Mouse (Mus musculus) hindbrain, postnatal 0 days (tissue): ENCODE measurements at regions not wholly inside any gene's neighbourhood (a gene's known extent, or its start where the extent isn't known, plus 50 kb on each side); places are given as distances from the start of the nearest gene placed in this dataset.

Experiments used
- ATAC-seq: fragments of 200-750 bp; cut with Nextera tagmentation; 2 replicates; pipeline ENCODE4 v1.8.0; 2017; ENCODE audit warnings: mild to moderate bottlenecking, moderate TSS enrichment, moderate library complexity
- DNase-seq: peaks from one replicate; pipeline ENCODE4 v3.0.0-alpha.2; 2015; ENCODE audit warnings: low spot score
- H3K27ac ChIP-seq: fragments of 300-500 bp; sonication (generic); 2 replicates; pipeline ENCODE4 v1.5.1; 2014; ENCODE audit warnings: mild to moderate bottlenecking
- H3K27me3 ChIP-seq: fragments of 300-500 bp; sonication (generic); 2 replicates; pipeline ENCODE4 v1.6.1; 2014; ENCODE audit warnings: low read length, mixed read lengths; ENCODE audit not compliant: insufficient read depth
- H3K36me3 ChIP-seq: fragments of 300-500 bp; sonication (generic); 2 replicates; pipeline ENCODE4 v1.6.1; 2014; ENCODE audit warnings: low read length, mixed read lengths; ENCODE audit not compliant: insufficient read depth
- H3K4me1 ChIP-seq: fragments of 300-500 bp; sonication (generic); 2 replicates; pipeline ENCODE4 v1.6.1; 2014; ENCODE audit warnings: antibody characterized with exemption, low read length, mixed read lengths; ENCODE audit not compliant: insufficient read depth
- H3K4me2 ChIP-seq: fragments of 300-500 bp; sonication (generic); 2 replicates; pipeline ENCODE4 v1.6.1; 2014; ENCODE audit warnings: low read depth, mild to moderate bottlenecking, low read length, moderate library complexity, mixed read lengths
- H3K4me3 ChIP-seq: fragments of 300-500 bp; sonication (generic); 2 replicates; pipeline ENCODE4 v1.5.1; 2014; ENCODE audit warnings: low read length
- H3K9ac ChIP-seq: fragments of 300-500 bp; sonication (generic); replicated peaks from 2 replicates; pipeline ENCODE4 v1.6.1; 2014; ENCODE audit warnings: mild to moderate bottlenecking, low read length, moderate library complexity, mixed read lengths
- H3K9me3 ChIP-seq: fragments of 300-500 bp; sonication (generic); 2 replicates; pipeline ENCODE4 v1.6.1; 2016; ENCODE audit warnings: low read length, mixed read lengths
- CTCF ChIP-seq: IDR thresholded peaks from 2 replicates; pipeline ENCODE4 v1.5.1; 2016; ENCODE audit warnings: antibody characterized with exemption, control low read depth, low read depth
- WGBS: fragments of 180-500 bp; shearing (Covaris S2); extraction: QIAGEN DNeasy Blood & Tissue Kit; methylation state at CpG from one replicate; pipeline ENCODE4 v1.1.7; 2014; 5-methylcytosine and 5-hydroxymethylcytosine counted together

- peaks cover 7% of the 10 kb centered on the region; the same call in 1 of the 2 replicates for H3K4me1 ChIP-seq
- no peak overlapping the region for H3K4me3 ChIP-seq
- no peak for TF ChIP-seq CTCF
- H3K4me2 ChIP-seq = no peak overlapping the region
- ATAC-seq = no peak
- H3K27ac ChIP-seq = no peak overlapping the region
- no peaks in the 10 kb centered on the region for H3K9me3 ChIP-seq
- no peaks in the 10 kb centered on the region for H3K27me3 ChIP-seq
- WGBS = 86% methylated on average over 3 of the region's 3 CpGs
- DNase-seq = no peak
- H3K9ac ChIP-seq = no peak overlapping the region
- no peaks in the 10 kb centered on the region for H3K36me3 ChIP-seq
Measured at GRCm38 (mm10) chr13:112118564-112118963, 169.7 kb upstream of the Ankrd55 start.

GRCm38 (mm10) chr13:112119611-112120041 is 168.6 kb upstream of the Ankrd55 start:
- Histone ChIP-seq H3K27ac (no peak overlapping the region; the same call in 1 of the 2 replicates), H3K9ac (no peak overlapping the region), H3K4me2 (peak overlapping the region; percentile 17), H3K4me1 (peaks cover 7% of the 10 kb centered on the region; the same call in 1 of the 2 replicates), H3K4me3 (no peak overlapping the region), H3K36me3 (no peaks in the 10 kb centered on the region), H3K27me3 (no peaks in the 10 kb centered on the region), H3K9me3 (no peaks in the 10 kb centered on the region)
- no peak for TF ChIP-seq CTCF
- WGBS = 24% methylated on average over 11 of the region's 11 CpGs
- ATAC-seq (peak; percentile 49; the same call in 1 of the 2 replicates), DNase-seq (peak; percentile 66)

GRCm38 (mm10) chr13:112120346-112120745 is 167.9 kb upstream of the Ankrd55 start:
- 47% methylated on average over 4 of the region's 4 CpGs for WGBS
- no peak overlapping the region; the same call in 1 of the 2 replicates for H3K27ac ChIP-seq
- H3K4me2 ChIP-seq = 0 out of 2 replicates have a peak overlapping the region, but pooled peaks have one; percentile 17
- no peak for TF ChIP-seq CTCF
- ATAC-seq (no peak), DNase-seq (peak; percentile 32)
- H3K4me1 ChIP-seq = peaks cover 7% of the 10 kb centered on the region; the same call in 1 of the 2 replicates
- no peak overlapping the region for H3K9ac ChIP-seq
- H3K9me3 ChIP-seq = no peaks in the 10 kb centered on the region
- H3K36me3 ChIP-seq = no peaks in the 10 kb centered on the region
- no peaks in the 10 kb centered on the region for H3K27me3 ChIP-seq
- no peak overlapping the region for H3K4me3 ChIP-seq

- no peak overlapping the region for H3K27ac ChIP-seq
- no peak for TF ChIP-seq CTCF
- 74% methylated on average over 9 of the region's 9 CpGs for WGBS
Measured at GRCm38 (mm10) chr13:112121110-112121509, 167.1 kb upstream of the Ankrd55 start.

GRCm38 (mm10) chr13:112122842-112123373 is 165.3 kb upstream of the Ankrd55 start:
- Histone ChIP-seq H3K9me3 (no peaks in the 10 kb centered on the region), H3K4me2 (no peak overlapping the region), H3K4me1 (no peaks in the 10 kb centered on the region), H3K9ac (no peak overlapping the region), H3K4me3 (no peak overlapping the region), H3K27me3 (no peaks in the 10 kb centered on the region), H3K36me3 (no peaks in the 10 kb centered on the region), H3K27ac (no peak overlapping the region)
- no peak for TF ChIP-seq CTCF
- ATAC-seq (no peak), DNase-seq (no peak)
- 52% methylated on average over 9 of the region's 9 CpGs for WGBS

More at GRCm38 (mm10) chr13:112121110-112121509, 167.1 kb upstream of the Ankrd55 start:
- Histone ChIP-seq H3K36me3 (no peaks in the 10 kb centered on the region), H3K4me1 (0 out of 2 replicates have a peak, but pooled peaks cover 3% of the 10 kb centered on the region), H3K27me3 (no peaks in the 10 kb centered on the region), H3K4me2 (no peak overlapping the region), H3K9me3 (no peaks in the 10 kb centered on the region), H3K4me3 (no peak overlapping the region), H3K9ac (no peak overlapping the region)
- DNase-seq (no peak), ATAC-seq (no peak)

GRCm38 (mm10) chr13:112125769-112126469 is 162.3 kb upstream of the Ankrd55 start:
- ATAC-seq = no peak
- WGBS = 73% methylated on average over 14 of the region's 14 CpGs
- no peak overlapping the region for H3K9ac ChIP-seq
- H3K27me3 ChIP-seq = no peaks in the 10 kb centered on the region
- no peaks in the 10 kb centered on the region for H3K36me3 ChIP-seq
- no peaks in the 10 kb centered on the region for H3K9me3 ChIP-seq
- H3K4me3 ChIP-seq = no peak overlapping the region
- no peaks in the 10 kb centered on the region for H3K4me1 ChIP-seq
- no peak for DNase-seq
- H3K4me2 ChIP-seq = no peak overlapping the region
- TF ChIP-seq CTCF = no peak
- no peak overlapping the region for H3K27ac ChIP-seq

- no peak overlapping the region for H3K4me2 ChIP-seq
- no peak overlapping the region for H3K4me3 ChIP-seq
- no peaks in the 10 kb centered on the region for H3K9me3 ChIP-seq
- WGBS = 81% methylated on average over 4 of the region's 4 CpGs
- no peaks in the 10 kb centered on the region for H3K27me3 ChIP-seq
- H3K27ac ChIP-seq = no peak overlapping the region
- no peaks in the 10 kb centered on the region for H3K36me3 ChIP-seq
- H3K9ac ChIP-seq = no peak overlapping the region
- ATAC-seq (no peak), DNase-seq (no peak)
- H3K4me1 ChIP-seq = 0 out of 2 replicates have a peak, but pooled peaks cover 4% of the 10 kb centered on the region
- no peak for TF ChIP-seq CTCF
Measured at GRCm38 (mm10) chr13:112130220-112130619, 158.0 kb upstream of the Ankrd55 start.
